Mouse (Mus musculus) lung, postnatal 0 days (tissue): ENCODE data around the gene Mamld1. TPM values are rescaled to one million over a fixed set of nuclear protein-coding genes. Genes with fewer than 3 reads are reported as not detected.

Experiments
- ATAC-seq: fragments of 200-750 bp; cut with Nextera tagmentation; 2 replicates; pipeline ENCODE4 v1.8.0; 2017; ENCODE audit warnings: moderate library complexity
- DNase-seq: peaks from one replicate; pipeline ENCODE4 v3.0.0-alpha.2; 2016; ENCODE audit warnings: low spot score
- H3K27ac ChIP-seq: fragments of 300-500 bp; sonication (generic); 2 replicates; pipeline ENCODE4 v1.5.1; 2014; ENCODE audit warnings: antibody characterized with exemption, mild to moderate bottlenecking, low read length, mixed read lengths
- H3K27me3 ChIP-seq: fragments of 300-500 bp; sonication (generic); replicated peaks from 2 replicates; pipeline ENCODE4 v1.6.1; 2014; ENCODE audit warnings: low read length, mixed read lengths; ENCODE audit not compliant: insufficient read depth
- H3K36me3 ChIP-seq: fragments of 300-500 bp; sonication (generic); 2 replicates; pipeline ENCODE4 v1.6.1; 2014; ENCODE audit warnings: low read length, mixed read lengths; ENCODE audit not compliant: insufficient read depth
- H3K4me1 ChIP-seq: fragments of 300-500 bp; sonication (generic); 2 replicates; pipeline ENCODE4 v1.6.1; 2014; ENCODE audit warnings: antibody characterized with exemption, low read depth, low read length, mixed read lengths; ENCODE audit not compliant: insufficient read depth
- H3K4me2 ChIP-seq: fragments of 300-500 bp; sonication (generic); replicated peaks from 2 replicates; pipeline ENCODE4 v1.6.1; 2014; ENCODE audit warnings: low read depth, mild to moderate bottlenecking, low read length, moderate library complexity, mixed read lengths
- H3K4me3 ChIP-seq: fragments of 300-500 bp; sonication (generic); 2 replicates; pipeline ENCODE4 v1.5.1; 2014; ENCODE audit warnings: low read depth, low read length
- H3K9ac ChIP-seq: fragments of 300-500 bp; sonication (generic); replicated peaks from 2 replicates; pipeline ENCODE4 v1.6.1; 2014; ENCODE audit warnings: low read depth, mild to moderate bottlenecking
- H3K9me3 ChIP-seq: fragments of 300-500 bp; sonication (generic); 2 replicates; pipeline ENCODE4 v1.6.1; 2016; ENCODE audit warnings: low read length, mixed read lengths
- CTCF ChIP-seq: IDR thresholded peaks from 2 replicates; pipeline ENCODE4 v1.5.1; 2016; ENCODE audit warnings: antibody characterized with exemption, mild to moderate bottlenecking
- EP300 ChIP-seq: IDR thresholded peaks from 2 replicates; pipeline ENCODE4 v1.6.1; 2016; ENCODE audit warnings: antibody characterized with exemption, mild to moderate bottlenecking, control low read depth
- WGBS: fragments of 180-500 bp; shearing (Covaris S2); extraction: QIAGEN DNeasy Blood & Tissue Kit; methylation state at CpG from one replicate; pipeline ENCODE4 v1.1.7; 2014; 5-methylcytosine and 5-hydroxymethylcytosine counted together
- polyA plus RNA-seq: library from polyadenylated mRNA; unstranded; fragments of >200 nt; fragmentation: Nextera tagmentation; extraction: Ambion mirVana; gene quantifications from 2 replicates; pipeline ENCODE4 v1.2.1, GENCODE M21; 2015

Mamld1 gene
- polyA plus RNA-seq, 1 experiment from 2014 or later: 2.4 TPM

GRCm38 (mm10) chrX:71125013-71125412 lies 75.0 kb downstream of the Mamld1 start:
- Histone ChIP-seq H3K4me1 (no peaks in the 10 kb centered on the region), H3K9ac (no peak overlapping the region), H3K36me3 (no peaks in the 10 kb centered on the region), H3K4me2 (no peak overlapping the region), H3K27me3 (no peaks in the 10 kb centered on the region), H3K9me3 (no peaks in the 10 kb centered on the region), H3K27ac (no peak overlapping the region), H3K4me3 (no peak overlapping the region)
- TF ChIP-seq CTCF (no peak), EP300 (no peak)
- no peak for ATAC-seq
- no peak for DNase-seq
- 58% methylated on average over 7 of the region's 7 CpGs for WGBS

GRCm38 (mm10) chrX:71131464-71131863 lies 81.4 kb downstream of the Mamld1 start:
- Histone ChIP-seq H3K27ac (no peak overlapping the region), H3K36me3 (no peaks in the 10 kb centered on the region), H3K9me3 (no peaks in the 10 kb centered on the region), H3K4me3 (no peak overlapping the region), H3K9ac (no peak overlapping the region), H3K4me1 (no peaks in the 10 kb centered on the region), H3K27me3 (no peaks in the 10 kb centered on the region), H3K4me2 (no peak overlapping the region)
- ATAC-seq (no peak), DNase-seq (peak; percentile 11)
- TF ChIP-seq EP300: no peak
- TF ChIP-seq CTCF: peak; percentile 55

GRCm38 (mm10) chrX:71141390-71141789 lies 91.3 kb downstream of the Mamld1 start:
- Histone ChIP-seq H3K4me2 (no peak overlapping the region), H3K27ac (no peak overlapping the region), H3K9ac (no peak overlapping the region), H3K4me3 (no peak overlapping the region), H3K36me3 (no peaks in the 10 kb centered on the region), H3K9me3 (no peaks in the 10 kb centered on the region), H3K4me1 (no peaks in the 10 kb centered on the region), H3K27me3 (no peaks in the 10 kb centered on the region)
- 72% methylated on average over 2 of the region's 2 CpGs for WGBS
- ATAC-seq: no peak
- TF ChIP-seq CTCF: no peak
- TF ChIP-seq EP300: no peak
- DNase-seq: no peak

- Histone ChIP-seq H3K9ac (no peak overlapping the region), H3K4me1 (no peaks in the 10 kb centered on the region), H3K4me2 (no peak overlapping the region), H3K9me3 (no peaks in the 10 kb centered on the region), H3K27ac (no peak overlapping the region), H3K4me3 (no peak overlapping the region), H3K36me3 (no peaks in the 10 kb centered on the region), H3K27me3 (no peaks in the 10 kb centered on the region)
- ATAC-seq: peak; percentile 67
- peak; percentile 32 for DNase-seq
- TF ChIP-seq CTCF: peak; percentile 30
- peak; percentile 67 for TF ChIP-seq EP300
- whole genome bisulfite sequencing: 38% methylated on average over 1 of the region's 1 CpGs
These were observed 99.5 kb downstream of the Mamld1 start for GRCm38 (mm10) chrX:71149441-71150050.

GRCm38 (mm10) chrX:71150551-71151001 lies 100.5 kb downstream of the Mamld1 start:
- peak; percentile 18 for DNase-seq

GRCm38 (mm10) chrX:71181526-71181925 lies 131.5 kb downstream of the Mamld1 start:
- TF ChIP-seq CTCF: no peak
- no peak for TF ChIP-seq EP300
- no peak for ATAC-seq
- Histone ChIP-seq H3K9me3 (no peaks in the 10 kb centered on the region), H3K4me3 (no peak overlapping the region), H3K27ac (no peak overlapping the region), H3K9ac (no peak overlapping the region), H3K4me1 (no peaks in the 10 kb centered on the region), H3K4me2 (no peak overlapping the region), H3K36me3 (no peaks in the 10 kb centered on the region), H3K27me3 (no peaks in the 10 kb centered on the region)
- WGBS: 81% methylated on average over 3 of the region's 3 CpGs
- no peak for DNase-seq

More at GRCm38 (mm10) chrX:71150551-71151001, 100.5 kb downstream of the Mamld1 start:
- peak; percentile 75 for ATAC-seq
- Histone ChIP-seq H3K9me3 (no peaks in the 10 kb centered on the region), H3K36me3 (no peaks in the 10 kb centered on the region), H3K9ac (no peak overlapping the region), H3K27me3 (no peaks in the 10 kb centered on the region), H3K4me3 (no peak overlapping the region), H3K4me1 (no peaks in the 10 kb centered on the region), H3K4me2 (no peak overlapping the region), H3K27ac (no peak overlapping the region)
- TF ChIP-seq EP300: 0 out of 2 replicates have a peak, but pooled peaks have one; percentile 22
- TF ChIP-seq CTCF: no peak
- 51% methylated on average over 4 of the region's 4 CpGs for WGBS
